Mouse (Mus musculus) CH12.LX (cell line): Measurements from ENCODE around the gene Glp1r.

ENCODE experiments used
- CTCF ChIP-seq, 2 experiments: IDR thresholded peaks in 1 of 2; conservative IDR thresholded peaks in 1 of 2; 2 replicates each; pipeline ENCODE4 v1.5.1; 2011 to 2012; ENCODE audit warnings: low read depth in 2 of 2, low read length in 2 of 2, improper control_type of control experiment in 1 of 2, inconsistent platforms in 1 of 2, mild to moderate bottlenecking in 1 of 2, moderate library complexity in 1 of 2
- ELF1 ChIP-seq: IDR thresholded peaks from 2 replicates; pipeline ENCODE4 v1.6.1; 2014; ENCODE audit warnings: low read depth, mild to moderate bottlenecking, inconsistent platforms, low read length, improper control_type of control experiment
- HCFC1 ChIP-seq: IDR thresholded peaks from 2 replicates; pipeline ENCODE4 v1.6.1; 2012; ENCODE audit warnings: low read depth, mild to moderate bottlenecking, inconsistent platforms, low read length, improper control_type of control experiment
- PAX5 ChIP-seq: IDR thresholded peaks from 2 replicates; pipeline ENCODE4 v1.6.1; 2012; ENCODE audit warnings: low read length, inconsistent platforms, mixed read lengths
- POLR2AphosphoS2 ChIP-seq: IDR thresholded peaks from 2 replicates; pipeline ENCODE4 v1.6.1; 2011; ENCODE audit warnings: low read depth, low read length, improper control_type of control experiment
- SMC3 ChIP-seq: IDR thresholded peaks from 2 replicates; pipeline ENCODE4 v1.6.1; 2011; ENCODE audit warnings: low read depth, low read length, improper control_type of control experiment
- UBTF ChIP-seq: IDR thresholded peaks from 2 replicates; pipeline ENCODE4 v1.6.1; 2012; ENCODE audit warnings: low read depth, mild to moderate bottlenecking, inconsistent platforms, low read length, improper control_type of control experiment, moderate library complexity
- USF1 ChIP-seq: IDR thresholded peaks from 2 replicates; pipeline ENCODE4 v1.6.1; 2014; ENCODE audit warnings: low read depth, mild to moderate bottlenecking, inconsistent platforms, low read length, improper control_type of control experiment
- ZNF384 ChIP-seq: IDR thresholded peaks from 2 replicates; pipeline ENCODE4 v1.6.1; 2012; ENCODE audit warnings: low read depth, low read length, improper control_type of control experiment, inconsistent platforms

DNA sequence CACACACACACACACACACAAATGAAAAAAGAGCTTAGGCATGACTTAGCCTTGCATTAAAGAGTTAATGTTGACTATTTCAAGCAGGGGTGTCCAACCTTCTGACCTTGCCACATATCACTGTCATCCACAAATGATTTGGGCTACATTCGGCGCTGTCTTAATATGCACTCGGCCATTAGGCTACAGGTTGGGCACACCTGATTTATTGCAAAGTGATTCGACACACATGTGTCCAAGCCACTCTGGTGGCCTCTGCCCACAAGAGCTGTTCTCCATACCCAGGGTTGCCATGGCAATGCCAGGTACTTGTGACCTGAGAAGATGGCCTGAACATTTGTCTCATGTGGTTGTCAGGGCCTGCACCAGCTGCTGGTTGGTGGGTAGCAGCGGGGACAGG is 31.2 kb downstream of the Glp1r start:
- no peak for TF ChIP-seq ELF1
- no peak for TF ChIP-seq SMC3
- no peak for TF ChIP-seq ZNF384
- TF ChIP-seq PAX5, result no peak
- TF ChIP-seq USF1, result no peak
- TF ChIP-seq CTCF (conservative IDR thresholded peaks at IDR 0.05 in 1 of 2, IDR thresholded peaks at IDR 0.05 in 1 of 2; ENCODE audit: low read depth in 2 of 2, low read length in 2 of 2), result no peak
- no peak for TF ChIP-seq UBTF
- no peak for TF ChIP-seq HCFC1
- TF ChIP-seq POLR2AphosphoS2, result no peak
